Mouse (Mus musculus) kidney, adult 2 months (tissue): Measurements from ENCODE around the gene Hp1bp3. TPM values are rescaled to one million over a fixed set of nuclear protein-coding genes. Genes with fewer than 3 reads are reported as not detected.

Experiments used
- DNase-seq: peaks from one replicate; pipeline ENCODE4 v3.0.0; 2021
- H3K27ac ChIP-seq: fragments of 200-500 bp; 2 replicates; pipeline ENCODE4 v1.5.1; 2012; ENCODE audit warnings: low read depth, low read length, control low read depth, inconsistent platforms; ENCODE audit not compliant: insufficient read depth
- H3K27me3 ChIP-seq: fragments of 200-500 bp; replicated peaks from 2 replicates; pipeline ENCODE4 v1.6.1; 2012; ENCODE audit warnings: mild to moderate bottlenecking, moderate library complexity, low read length, inconsistent platforms; ENCODE audit not compliant: control insufficient read depth, insufficient read depth
- H3K36me3 ChIP-seq: fragments of 200-500 bp; 2 replicates; pipeline ENCODE4 v1.6.1; 2012; ENCODE audit warnings: mild to moderate bottlenecking, moderate library complexity, low read length, inconsistent platforms; ENCODE audit not compliant: control insufficient read depth, insufficient read depth
- H3K4me1 ChIP-seq: fragments of 200-500 bp; 2 replicates; pipeline ENCODE4 v1.6.1; 2011; ENCODE audit warnings: low read length; ENCODE audit not compliant: control insufficient read depth, insufficient read depth
- H3K4me3 ChIP-seq: fragments of 200-500 bp; 2 replicates; pipeline ENCODE4 v1.5.1; 2011; ENCODE audit warnings: mild to moderate bottlenecking, low read depth, low read length, control low read depth; ENCODE audit not compliant: insufficient read depth
- CTCF ChIP-seq: fragments of 200-500 bp; conservative IDR thresholded peaks from 2 replicates; pipeline ENCODE4 v1.5.1; 2011; ENCODE audit warnings: low read depth, mild to moderate bottlenecking, control low read depth, low read length, moderate library complexity, mixed read lengths; ENCODE audit not compliant: insufficient read depth, insufficient read length
- POLR2A ChIP-seq: fragments of 200-500 bp; IDR thresholded peaks from one replicate; pipeline ENCODE4 v1.6.1; 2011; ENCODE audit warnings: low read depth, low read length, control low read depth
- WGBS: fragments of 180-500 bp; shearing (Covaris S2); methylation state at CpG from one replicate; pipeline ENCODE4 v1.1.7; 2018; 5-methylcytosine and 5-hydroxymethylcytosine counted together
- polyA plus RNA-seq: library from polyadenylated mRNA; depleted of rRNA; stranded (reverse); fragments of >200 nt; gene quantifications from 2 replicates; pipeline ENCODE4 v1.2.3, GENCODE M21; 2012; rRNA removed

Gene Hp1bp3
- polyA plus RNA-seq: 53.1 and 59.5 TPM in 2 replicates

GRCm38 (mm10) chr4:138216200-138216890, at the start of gene Hp1bp3:
TSS of gene Hp1bp3 (plus strand) at chr4:138216296.
- Histone ChIP-seq H3K36me3 (no peaks in the 10 kb centered on the region), H3K27me3 (no peaks in the 10 kb centered on the region), H3K4me3 (peak within 1 kb of the TSS; percentile 95), H3K27ac (peak within 1 kb of the TSS; percentile 97), H3K4me1 (peaks cover 8% of the 10 kb centered on the region; the same call in 1 of the 2 replicates)
- TF ChIP-seq CTCF (no peak), POLR2A (peak; percentile 7)
- peak; percentile 84 for DNase-seq
- 1% methylated on average over 75 of the region's 84 CpGs for WGBS

- no peak for DNase-seq
- no peak for TF ChIP-seq POLR2A
- no peak for TF ChIP-seq CTCF
- 87% methylated on average over 10 of the region's 10 CpGs for WGBS
These were observed 49.6 kb upstream of the Hp1bp3 start for GRCm38 (mm10) chr4:138166519-138166918.

GRCm38 (mm10) chr4:138168162-138168561, 47.9 kb upstream of the Hp1bp3 start:
- Histone ChIP-seq H3K36me3 (peaks cover 4% of the 10 kb centered on the region), H3K4me1 (no peaks in the 10 kb centered on the region), H3K27ac (no peak overlapping the region), H3K4me3 (no peak overlapping the region), H3K27me3 (no peaks in the 10 kb centered on the region)
- no peak for DNase-seq
- no peak for TF ChIP-seq CTCF
- no peak for TF ChIP-seq POLR2A
- 87% methylated on average over 3 of the region's 3 CpGs for WGBS

More at GRCm38 (mm10) chr4:138166519-138166918, 49.6 kb upstream of the Hp1bp3 start:
- Histone ChIP-seq H3K27me3 (no peaks in the 10 kb centered on the region), H3K4me1 (no peaks in the 10 kb centered on the region), H3K36me3 (peaks cover 4% of the 10 kb centered on the region), H3K4me3 (no peak overlapping the region), H3K27ac (no peak overlapping the region)

GRCm38 (mm10) chr4:138169420-138169819, 46.7 kb upstream of the Hp1bp3 start:
- Histone ChIP-seq H3K27me3 (no peaks in the 10 kb centered on the region), H3K36me3 (peaks cover 4% of the 10 kb centered on the region), H3K4me3 (no peak overlapping the region), H3K27ac (no peak overlapping the region), H3K4me1 (no peaks in the 10 kb centered on the region)
- 90% methylated on average over 4 of the region's 4 CpGs for WGBS
- DNase-seq: no peak
- TF ChIP-seq CTCF (no peak), POLR2A (no peak)

GRCm38 (mm10) chr4:138172686-138173085, 43.4 kb upstream of the Hp1bp3 start:
- no peaks in the 10 kb centered on the region for H3K4me1 ChIP-seq
- peaks cover 4% of the 10 kb centered on the region for H3K36me3 ChIP-seq
- H3K27me3 ChIP-seq: no peaks in the 10 kb centered on the region
- no peak overlapping the region for H3K27ac ChIP-seq
- no peak overlapping the region for H3K4me3 ChIP-seq
- DNase-seq: no peak
- TF ChIP-seq POLR2A: no peak
- no peak for TF ChIP-seq CTCF
- 78% methylated on average over 4 of the region's 4 CpGs for WGBS

- H3K4me3 ChIP-seq: no peak overlapping the region
- no peak for DNase-seq
- no peaks in the 10 kb centered on the region for H3K27me3 ChIP-seq
- no peak overlapping the region for H3K27ac ChIP-seq
- no peaks in the 10 kb centered on the region for H3K4me1 ChIP-seq
- 90% methylated on average over 5 of the region's 5 CpGs for WGBS
- H3K36me3 ChIP-seq: peaks cover 10% of the 10 kb centered on the region; the same call in 1 of the 2 replicates
- TF ChIP-seq CTCF (no peak), POLR2A (no peak)
These were observed 36.7 kb upstream of the Hp1bp3 start for GRCm38 (mm10) chr4:138179391-138179790.

- H3K27ac ChIP-seq: no peak overlapping the region
- WGBS: 86% methylated on average over 4 of the region's 4 CpGs
- DNase-seq: no peak
- no peaks in the 10 kb centered on the region for H3K27me3 ChIP-seq
- H3K4me3 ChIP-seq: no peak overlapping the region
- H3K36me3 ChIP-seq: peaks cover 10% of the 10 kb centered on the region; the same call in 1 of the 2 replicates
- H3K4me1 ChIP-seq: no peaks in the 10 kb centered on the region
- TF ChIP-seq CTCF: no peak
- TF ChIP-seq POLR2A: no peak
These were observed 35.4 kb upstream of the Hp1bp3 start for GRCm38 (mm10) chr4:138180719-138181118.
